Mouse (Mus musculus): ENCODE measurements around the gene Fmnl2. TPM values are rescaled to one million over a fixed set of nuclear protein-coding genes. Genes with fewer than 3 reads are reported as not detected.

Gene Fmnl2
- polyA plus RNA-seq, 1 experiment from 2014 or later: 1.0 TPM

GRCm38 (mm10) chr2:53038737-53039136, 181.1 kb downstream of the Fmnl2 start:
- Histone ChIP-seq H3K4me1 (ENCODE audit: control insufficient read depth, insufficient read depth, low read length) (peaks cover 5% of the 10 kb centered on the region), H3K4me3 (ENCODE audit: low read length) (no peak overlapping the region), H3K9ac (ENCODE audit: low read length) (no peak overlapping the region), H3K27ac (ENCODE audit: low read length) (no peak overlapping the region), H3K36me3 (ENCODE audit: control insufficient read depth, insufficient read depth) (peaks cover 3% of the 10 kb centered on the region; the same call in 1 of the 2 replicates), H3K4me2 (ENCODE audit: low read depth, low read length) (no peak overlapping the region), H3K27me3 (ENCODE audit: control insufficient read depth, insufficient read depth, low read length) (no peaks in the 10 kb centered on the region), H3K9me3 (replicated peaks; ENCODE audit: control insufficient read depth, low read length) (no peaks in the 10 kb centered on the region)
- WGBS: 59% methylated on average over 9 of the region's 9 CpGs
- no peak for ATAC-seq (replicated peaks; ENCODE audit: extremely low read depth, insufficient read depth, low FRiP score)

GRCm38 (mm10) chr2:53047031-53047430, 189.4 kb downstream of the Fmnl2 start:
- Histone ChIP-seq H3K4me1 (ENCODE audit: control insufficient read depth, insufficient read depth, low read length) (peaks cover 5% of the 10 kb centered on the region), H3K36me3 (ENCODE audit: control insufficient read depth, insufficient read depth) (peaks cover 3% of the 10 kb centered on the region; the same call in 1 of the 2 replicates), H3K9me3 (replicated peaks; ENCODE audit: control insufficient read depth, low read length) (no peaks in the 10 kb centered on the region), H3K27ac (ENCODE audit: low read length) (no peak overlapping the region), H3K27me3 (ENCODE audit: control insufficient read depth, insufficient read depth, low read length) (no peaks in the 10 kb centered on the region), H3K4me2 (ENCODE audit: low read depth, low read length) (no peak overlapping the region), H3K4me3 (ENCODE audit: low read length) (no peak overlapping the region), H3K9ac (ENCODE audit: low read length) (no peak overlapping the region)
- WGBS: 81% methylated on average over 6 of the region's 6 CpGs
- no peak for ATAC-seq (replicated peaks; ENCODE audit: extremely low read depth, insufficient read depth, low FRiP score)

- H3K9me3 ChIP-seq (replicated peaks; ENCODE audit: control insufficient read depth, low read length): no peaks in the 10 kb centered on the region
- H3K4me3 ChIP-seq (ENCODE audit: low read length): no peak overlapping the region
- H3K27ac ChIP-seq (ENCODE audit: low read length): no peak overlapping the region
- no peaks in the 10 kb centered on the region for H3K27me3 ChIP-seq (ENCODE audit: control insufficient read depth, insufficient read depth, low read length)
- H3K4me2 ChIP-seq (ENCODE audit: low read depth, low read length): no peak overlapping the region
- no peaks in the 10 kb centered on the region for H3K36me3 ChIP-seq (ENCODE audit: control insufficient read depth, insufficient read depth)
- 80% methylated on average over 1 of the region's 1 CpGs for WGBS
- no peak for ATAC-seq (replicated peaks; ENCODE audit: extremely low read depth, insufficient read depth, low FRiP score)
- H3K4me1 ChIP-seq (ENCODE audit: control insufficient read depth, insufficient read depth, low read length): no peaks in the 10 kb centered on the region
- H3K9ac ChIP-seq (ENCODE audit: low read length): no peak overlapping the region
Measured at GRCm38 (mm10) chr2:53047749-53048387, 190.2 kb downstream of the Fmnl2 start.

GRCm38 (mm10) chr2:53050376-53050775, 192.7 kb downstream of the Fmnl2 start:
- Histone ChIP-seq H3K4me1 (ENCODE audit: control insufficient read depth, insufficient read depth, low read length) (no peaks in the 10 kb centered on the region), H3K27me3 (ENCODE audit: control insufficient read depth, insufficient read depth, low read length) (no peaks in the 10 kb centered on the region), H3K27ac (ENCODE audit: low read length) (no peak overlapping the region), H3K36me3 (ENCODE audit: control insufficient read depth, insufficient read depth) (no peaks in the 10 kb centered on the region), H3K9me3 (replicated peaks; ENCODE audit: control insufficient read depth, low read length) (no peaks in the 10 kb centered on the region), H3K4me2 (ENCODE audit: low read depth, low read length) (no peak overlapping the region), H3K4me3 (ENCODE audit: low read length) (no peak overlapping the region), H3K9ac (ENCODE audit: low read length) (no peak overlapping the region)
- ATAC-seq (replicated peaks; ENCODE audit: extremely low read depth, insufficient read depth, low FRiP score): no peak
- 92% methylated on average over 6 of the region's 6 CpGs for WGBS

GRCm38 (mm10) chr2:53051502-53051901, 193.8 kb downstream of the Fmnl2 start:
- Histone ChIP-seq H3K27ac (ENCODE audit: low read length) (no peak overlapping the region), H3K27me3 (ENCODE audit: control insufficient read depth, insufficient read depth, low read length) (no peaks in the 10 kb centered on the region), H3K4me3 (ENCODE audit: low read length) (no peak overlapping the region), H3K9ac (ENCODE audit: low read length) (no peak overlapping the region), H3K36me3 (ENCODE audit: control insufficient read depth, insufficient read depth) (no peaks in the 10 kb centered on the region), H3K4me1 (ENCODE audit: control insufficient read depth, insufficient read depth, low read length) (no peaks in the 10 kb centered on the region), H3K9me3 (replicated peaks; ENCODE audit: control insufficient read depth, low read length) (no peaks in the 10 kb centered on the region), H3K4me2 (ENCODE audit: low read depth, low read length) (no peak overlapping the region)
- no peak; the same call in 1 of the 2 replicates for ATAC-seq (replicated peaks; ENCODE audit: extremely low read depth, insufficient read depth, low FRiP score)
- WGBS: 78% methylated on average over 8 of the region's 8 CpGs

- H3K36me3 ChIP-seq (ENCODE audit: control insufficient read depth, insufficient read depth): no peaks in the 10 kb centered on the region
- no peak overlapping the region for H3K9ac ChIP-seq (ENCODE audit: low read length)
- no peaks in the 10 kb centered on the region for H3K4me1 ChIP-seq (ENCODE audit: control insufficient read depth, insufficient read depth, low read length)
- H3K9me3 ChIP-seq (replicated peaks; ENCODE audit: control insufficient read depth, low read length): no peaks in the 10 kb centered on the region
- H3K4me3 ChIP-seq (ENCODE audit: low read length): no peak overlapping the region
- 70% methylated on average over 7 of the region's 7 CpGs for WGBS
- no peaks in the 10 kb centered on the region for H3K27me3 ChIP-seq (ENCODE audit: control insufficient read depth, insufficient read depth, low read length)
- no peak overlapping the region for H3K27ac ChIP-seq (ENCODE audit: low read length)
- ATAC-seq (replicated peaks; ENCODE audit: extremely low read depth, insufficient read depth, low FRiP score): no peak
- no peak overlapping the region for H3K4me2 ChIP-seq (ENCODE audit: low read depth, low read length)
Measured at GRCm38 (mm10) chr2:53053714-53054113, 196.1 kb downstream of the Fmnl2 start.

- Histone ChIP-seq H3K27me3 (ENCODE audit: control insufficient read depth, insufficient read depth, low read length) (no peaks in the 10 kb centered on the region), H3K4me2 (ENCODE audit: low read depth, low read length) (no peak overlapping the region), H3K9me3 (replicated peaks; ENCODE audit: control insufficient read depth, low read length) (no peaks in the 10 kb centered on the region), H3K4me1 (ENCODE audit: control insufficient read depth, insufficient read depth, low read length) (no peaks in the 10 kb centered on the region), H3K4me3 (ENCODE audit: low read length) (no peak overlapping the region), H3K36me3 (ENCODE audit: control insufficient read depth, insufficient read depth) (no peaks in the 10 kb centered on the region), H3K9ac (ENCODE audit: low read length) (no peak overlapping the region), H3K27ac (ENCODE audit: low read length) (no peak overlapping the region)
- WGBS: 85% methylated on average over 6 of the region's 6 CpGs
- no peak for ATAC-seq (replicated peaks; ENCODE audit: extremely low read depth, insufficient read depth, low FRiP score)
Measured at GRCm38 (mm10) chr2:53056556-53056955, 198.9 kb downstream of the Fmnl2 start.

GRCm38 (mm10) chr2:53057291-53057690, 199.6 kb downstream of the Fmnl2 start:
- Histone ChIP-seq H3K27ac (ENCODE audit: low read length) (no peak overlapping the region), H3K4me1 (ENCODE audit: control insufficient read depth, insufficient read depth, low read length) (no peaks in the 10 kb centered on the region), H3K9me3 (replicated peaks; ENCODE audit: control insufficient read depth, low read length) (no peaks in the 10 kb centered on the region), H3K4me3 (ENCODE audit: low read length) (no peak overlapping the region), H3K9ac (ENCODE audit: low read length) (no peak overlapping the region), H3K4me2 (ENCODE audit: low read depth, low read length) (no peak overlapping the region), H3K36me3 (ENCODE audit: control insufficient read depth, insufficient read depth) (no peaks in the 10 kb centered on the region), H3K27me3 (ENCODE audit: control insufficient read depth, insufficient read depth, low read length) (no peaks in the 10 kb centered on the region)
- ATAC-seq (replicated peaks; ENCODE audit: extremely low read depth, insufficient read depth, low FRiP score): no peak
- 76% methylated on average over 2 of the region's 2 CpGs for WGBS

- no peaks in the 10 kb centered on the region for H3K27me3 ChIP-seq (ENCODE audit: control insufficient read depth, insufficient read depth, low read length)
- WGBS: 86% methylated on average over 9 of the region's 9 CpGs
- H3K4me2 ChIP-seq (ENCODE audit: low read depth, low read length): no peak overlapping the region
- no peak for ATAC-seq (replicated peaks; ENCODE audit: extremely low read depth, insufficient read depth, low FRiP score)
- no peaks in the 10 kb centered on the region for H3K36me3 ChIP-seq (ENCODE audit: control insufficient read depth, insufficient read depth)
- H3K4me1 ChIP-seq (ENCODE audit: control insufficient read depth, insufficient read depth, low read length): no peaks in the 10 kb centered on the region
- H3K9ac ChIP-seq (ENCODE audit: low read length): no peak overlapping the region
- H3K4me3 ChIP-seq (ENCODE audit: low read length): no peak overlapping the region
- H3K9me3 ChIP-seq (replicated peaks; ENCODE audit: control insufficient read depth, low read length): no peaks in the 10 kb centered on the region
- H3K27ac ChIP-seq (ENCODE audit: low read length): no peak overlapping the region
Measured at GRCm38 (mm10) chr2:53061363-53062000, 203.8 kb downstream of the Fmnl2 start.
